Comparison of ENCODE assay signal across 8 mouse cellular contexts in the genomic region with DNA sequence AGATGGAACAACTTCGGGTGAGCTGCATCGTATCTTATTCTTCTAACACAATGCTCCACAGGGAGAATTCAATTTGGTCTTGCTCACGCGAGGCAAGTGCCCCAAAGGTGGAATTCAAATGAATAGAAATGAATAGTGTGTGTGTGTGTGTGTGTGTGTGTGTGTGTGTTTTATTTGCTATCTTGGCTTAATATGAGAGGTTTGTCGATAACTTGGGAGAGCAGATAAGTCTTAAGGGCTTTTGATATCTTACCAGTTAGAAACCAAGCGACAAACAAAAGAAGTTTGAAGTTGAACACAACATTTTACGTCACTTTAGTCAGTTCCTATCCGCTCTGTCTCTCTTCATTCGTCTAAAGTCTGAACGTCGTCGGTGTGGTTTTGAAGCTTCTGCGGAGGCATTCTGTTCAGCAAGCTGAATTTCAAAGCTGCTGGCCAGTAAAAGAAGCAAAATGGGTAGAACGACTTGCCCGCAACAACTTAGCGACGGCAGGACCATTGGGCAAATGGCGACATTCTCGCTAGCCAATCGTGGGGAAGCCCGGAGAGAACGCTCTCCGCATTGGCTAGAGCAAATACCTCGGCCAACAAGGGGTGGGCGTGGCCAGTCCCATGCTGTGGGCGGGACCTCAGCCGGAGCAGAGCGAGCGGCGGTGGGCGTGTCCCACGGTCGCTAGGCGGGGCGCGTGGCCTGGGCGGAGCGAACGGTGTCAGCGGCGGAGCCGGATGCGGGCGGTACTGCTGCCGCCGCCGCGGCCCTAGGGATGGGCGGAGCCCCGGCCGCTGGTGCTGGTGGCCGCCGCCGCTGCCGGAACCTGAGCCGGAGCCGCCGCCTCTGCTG. TPM values are rescaled to one million over a fixed set of nuclear protein-coding genes. Genes with fewer than 3 reads are reported as not detected.
DNase-seq lines count a peak whose midpoint lies in the region; ATAC-seq and TF ChIP-seq lines count a peak whose summit lies in the region.

Gene Mtmr12, plus strand, starts transcription at position 710 of the 841 bp plus-strand sequence.

- no peaks in the 10 kb centered on the region for H3K36me3 ChIP-seq in embryonic facial prominence, embryonic 15.5 days
- no peaks in the 10 kb centered on the region for H3K36me3 ChIP-seq in limb, embryonic 14.5 days (ENCODE audit: control insufficient read depth, insufficient read depth, low read length)
- H3K36me3 ChIP-seq in midbrain, postnatal 0 days (ENCODE audit: insufficient read depth, low read length) = no peaks in the 10 kb centered on the region

- under 1% methylated on average over 58 of the region's 58 CpGs for WGBS in bone marrow, adult 2 months
- WGBS in embryonic facial prominence, embryonic 15.5 days = under 1% methylated on average over 58 of the region's 58 CpGs
- WGBS in limb, embryonic 14.5 days = 1% methylated on average over 37 of the region's 58 CpGs
- under 1% methylated on average over 37 of the region's 58 CpGs for WGBS in midbrain, postnatal 0 days

- ATAC-seq in embryonic facial prominence, embryonic 15.5 days (ENCODE audit: insufficient number of reproducible peaks, low FRiP score, low TSS enrichment, low read depth) = peak; percentile 99
- peak; percentile 98 for ATAC-seq in limb, embryonic 14.5 days (ENCODE audit: low FRiP score, low read depth)
- peak; percentile 99 for ATAC-seq in midbrain, postnatal 0 days (ENCODE audit: low FRiP score)

- peak within 1 kb of the TSS; percentile 67 for H3K4me2 ChIP-seq in embryonic facial prominence, embryonic 15.5 days (replicated peaks)
- peak within 1 kb of the TSS; percentile 66 for H3K4me2 ChIP-seq in limb, embryonic 14.5 days (replicated peaks; ENCODE audit: low read depth, low read length, severe bottlenecking)
- peak within 1 kb of the TSS; percentile 63 for H3K4me2 ChIP-seq in midbrain, postnatal 0 days (ENCODE audit: low read depth, low read length, poor library complexity, severe bottlenecking)

- H3K9me3 ChIP-seq in embryonic facial prominence, embryonic 15.5 days (replicated peaks) = no peaks in the 10 kb centered on the region
- no peaks in the 10 kb centered on the region for H3K9me3 ChIP-seq in limb, embryonic 14.5 days (ENCODE audit: control insufficient read depth, low read length)
- H3K9me3 ChIP-seq in midbrain, postnatal 0 days (ENCODE audit: low read length) = no peaks in the 10 kb centered on the region

- H3K27ac ChIP-seq in bone marrow, adult 2 months (ENCODE audit: control insufficient read depth, insufficient read depth, low read depth, low read length, poor library complexity) = peak within 1 kb of the TSS; percentile 98
- peak within 1 kb of the TSS; percentile 91 for H3K27ac ChIP-seq in embryonic facial prominence, embryonic 15.5 days (replicated peaks)
- H3K27ac ChIP-seq in limb, embryonic 14.5 days (replicated peaks; ENCODE audit: low read depth, low read length) = peak within 1 kb of the TSS; percentile 90
- H3K27ac ChIP-seq in midbrain, postnatal 0 days (ENCODE audit: low read depth, low read length) = peak within 1 kb of the TSS; percentile 88

- H3K4me1 ChIP-seq in bone marrow, adult 2 months (ENCODE audit: control insufficient read depth, insufficient read depth, low read length) = peaks cover 3% of the 10 kb centered on the region; the same call in 1 of the 2 replicates
- H3K4me1 ChIP-seq in embryonic facial prominence, embryonic 15.5 days = peaks cover 28% of the 10 kb centered on the region
- peaks cover 20% of the 10 kb centered on the region for H3K4me1 ChIP-seq in limb, embryonic 14.5 days (ENCODE audit: control insufficient read depth, insufficient read depth, low read length)
- peaks cover 9% of the 10 kb centered on the region for H3K4me1 ChIP-seq in midbrain, postnatal 0 days (ENCODE audit: insufficient read depth, low read length)

- peak; percentile 98 for DNase-seq in 416B (ENCODE audit: low read depth)
- DNase-seq in heart, adult 8-10 months (ENCODE audit: low spot score) = peak; percentile 100
- peak; percentile 100 for DNase-seq in kidney, adult 9 months
- peak; percentile 99 for DNase-seq in limb, embryonic 14.5 days (ENCODE audit: low spot score)
- peak; percentile 99 for DNase-seq in midbrain, postnatal 0 days (ENCODE audit: low spot score)
- DNase-seq in spleen, postnatal 14 days (ENCODE audit: low spot score in 2 of 2) = peak; percentile 100

- TF ChIP-seq POLR2A in bone marrow, adult 2 months (IDR thresholded peaks at IDR 0.05; ENCODE audit: borderline replicate concordance, control insufficient read depth, low read depth, low read length) = peak; percentile 83
- peak; percentile 61; the same call in 1 of the 2 replicates for TF ChIP-seq POLR2A in limb, embryonic 14.5 days (IDR thresholded peaks at IDR 0.05; ENCODE audit: borderline replicate concordance, extremely low read depth, insufficient read depth, insufficient read length)

- H3K4me3 ChIP-seq in bone marrow, adult 2 months (replicated peaks; ENCODE audit: control insufficient read depth, low read depth, low read length) = peak within 1 kb of the TSS; percentile 70
- peak within 1 kb of the TSS; percentile 92 for H3K4me3 ChIP-seq in embryonic facial prominence, embryonic 15.5 days (replicated peaks)
- H3K4me3 ChIP-seq in limb, embryonic 14.5 days (replicated peaks; ENCODE audit: low read length) = peak within 1 kb of the TSS; percentile 93
- peak within 1 kb of the TSS; percentile 94 for H3K4me3 ChIP-seq in midbrain, postnatal 0 days (ENCODE audit: low read depth, low read length)

- no peak for TF ChIP-seq CTCF in bone marrow, adult 2 months (IDR thresholded peaks at IDR 0.05; ENCODE audit: control insufficient read depth, insufficient read depth, low read length)
- peak; percentile 31 for TF ChIP-seq CTCF in midbrain, postnatal 0 days (IDR thresholded peaks at IDR 0.05)

- H3K27me3 ChIP-seq in embryonic facial prominence, embryonic 15.5 days = no peaks in the 10 kb centered on the region
- H3K27me3 ChIP-seq in limb, embryonic 14.5 days (ENCODE audit: control insufficient read depth, insufficient read depth, low read length) = no peaks in the 10 kb centered on the region
- H3K27me3 ChIP-seq in midbrain, postnatal 0 days (ENCODE audit: insufficient read depth, low read length) = no peaks in the 10 kb centered on the region

- peak within 1 kb of the TSS; percentile 91 for H3K9ac ChIP-seq in embryonic facial prominence, embryonic 15.5 days
- peak within 1 kb of the TSS; percentile 91 for H3K9ac ChIP-seq in limb, embryonic 14.5 days (ENCODE audit: low read depth, low read length, severe bottlenecking)
- peak within 1 kb of the TSS; percentile 86 for H3K9ac ChIP-seq in midbrain, postnatal 0 days (replicated peaks; ENCODE audit: low read length, poor library complexity, severe bottlenecking)

RNA-seq across cellular contexts. Expression of gene Mtmr12, which starts in this region (rescaled TPM):
- polyA plus RNA-seq in bone marrow, adult 2 months (2011; ENCODE audit: insufficient read depth, insufficient read length, low replicate concordance, missing spikeins) = 6.5 and 12.1 TPM in 2 replicates
- 14.6 and 16.2 TPM in 2 replicates for polyA plus RNA-seq in embryonic facial prominence, embryonic 15.5 days (2015; fragmentation: Nextera tagmentation; extraction: Ambion mirVana)
- 10 to 100 TPM in 2 of 4 experiments, 1 to 10 TPM in 2; 6.8 to 11.1 (median 9.0) TPM for total RNA-seq in heart, adult 8-10 months (2022)
- 20.7 and 25.2 TPM in 2 replicates for polyA plus RNA-seq in limb, embryonic 14.5 days (2012; rRNA removed)
- polyA plus RNA-seq in limb, embryonic 14.5 days (2014; fragmentation: Nextera tagmentation; extraction: Ambion mirVana) = 16.6 and 18.2 TPM in 2 replicates
- 10.4 and 12.6 TPM in 2 replicates for total RNA-seq in midbrain, postnatal 0 days (2014; rRNA removed)
- polyA plus RNA-seq in midbrain, postnatal 0 days (2015; fragmentation: Nextera tagmentation; extraction: Ambion mirVana) = 4.5 and 4.8 TPM in 2 replicates

Comparison
In these comparisons a context has a peak if more than half of its experiments do, and no peak if none do; other contexts are left out.
1. Peak in every context shown above with its lines: DNase-seq, ATAC-seq, H3K4me3 ChIP-seq and H3K27ac ChIP-seq.